Mouse (Mus musculus) layer of hippocampus, postnatal 36 days (tissue): ENCODE results near the gene Raph1. TPM values are rescaled to one million over a fixed set of nuclear protein-coding genes. Genes with fewer than 3 reads are reported as not detected.

Experiments
- DNase-seq, 2 experiments: peaks; one replicate each; pipeline ENCODE4 v3.0.0; 2022
- total RNA-seq, 2 experiments: library from RNA; stranded (reverse); gene quantifications; 2 replicates each; pipeline ENCODE4 v1.2.3; 2021

The Raph1 gene
- total RNA-seq: 10 to 100 TPM; 60.6 to 61.1 TPM

DNA sequence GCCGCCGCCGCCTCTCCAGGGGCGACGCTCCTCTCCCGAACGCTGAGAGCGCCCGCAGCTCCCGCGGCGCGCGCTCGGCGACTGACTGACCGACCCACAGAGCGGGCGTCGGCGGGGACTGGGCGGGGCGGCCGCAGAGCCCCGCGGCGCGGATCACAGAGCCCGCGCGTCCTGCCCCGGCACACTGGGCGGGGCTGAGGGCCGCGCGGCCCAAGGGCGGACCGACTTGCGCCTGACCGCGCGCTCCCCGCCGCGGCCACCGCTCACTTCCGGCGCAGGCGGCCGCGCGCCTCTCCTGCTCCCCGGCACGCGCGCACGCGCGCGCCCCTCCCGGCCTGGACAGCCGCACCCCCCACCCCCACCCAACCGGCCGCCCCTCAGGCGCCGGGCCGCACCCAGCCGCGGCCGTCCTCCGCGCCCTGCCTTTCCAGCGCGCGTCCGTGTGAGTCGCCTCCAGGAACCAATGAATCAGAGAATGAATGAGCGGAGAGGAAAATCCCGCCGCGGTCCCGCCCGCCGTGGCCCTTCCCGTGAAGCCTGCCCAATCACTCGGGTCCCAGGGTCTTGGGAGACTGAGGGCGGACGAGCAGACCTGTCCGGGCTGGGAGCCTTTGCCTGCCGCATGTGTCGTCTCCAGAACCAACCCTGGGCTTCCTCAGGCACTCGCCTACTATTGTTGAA lies at the start of gene Raph1:
Gene Raph1 (minus strand): TSS at position 474 of the 681 bp plus-strand sequence.
- DNase-seq: peak; percentile 67 to 73

GRCm38 (mm10) chr1:60615703-60616102 lies 48.8 kb upstream of the Raph1 start:
- DNase-seq: no peak

GRCm38 (mm10) chr1:60614902-60615301 lies 48.0 kb upstream of the Raph1 start:
- DNase-seq: no peak

DNA sequence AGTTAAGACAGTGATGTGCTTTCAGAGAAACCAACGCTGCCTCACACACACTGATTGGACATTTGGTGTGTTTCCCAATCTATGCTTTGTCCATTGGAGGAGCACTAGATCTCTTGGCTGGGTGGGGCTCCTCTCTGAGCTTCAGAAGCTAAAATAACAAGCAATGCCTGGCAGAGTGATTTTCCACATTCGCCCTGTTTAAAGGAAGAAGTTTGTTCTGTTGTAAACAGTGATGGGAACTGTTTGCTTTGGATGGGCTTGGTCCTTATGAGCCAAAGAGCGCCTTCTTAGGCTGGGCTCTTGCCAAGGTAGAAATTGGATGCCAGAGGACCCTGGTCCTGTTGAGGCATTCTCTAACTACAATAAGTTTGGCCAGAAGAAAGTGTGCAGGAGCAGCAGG lies 45.1 kb upstream of the Raph1 start:
- no peak for DNase-seq

DNA sequence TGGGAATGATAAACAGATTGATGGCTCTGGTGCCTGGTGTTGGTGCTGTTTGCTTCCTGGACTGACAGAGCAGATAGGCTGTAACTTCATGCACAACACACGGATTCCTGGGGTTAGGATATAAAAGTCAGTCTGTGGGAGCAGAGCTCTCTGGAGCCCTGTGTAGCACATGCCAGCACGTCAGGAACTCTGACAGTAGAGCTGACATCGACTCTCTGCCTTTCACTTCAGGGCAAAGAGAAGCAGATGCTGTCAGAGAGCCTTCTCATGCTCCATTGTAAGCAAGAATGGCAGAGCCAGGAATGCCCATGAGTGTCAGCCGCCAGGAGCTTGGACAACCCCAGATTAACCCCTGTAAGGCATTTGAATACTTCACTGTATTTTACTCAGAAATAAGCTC lies 43.7 kb upstream of the Raph1 start:
- DNase-seq: no peak

DNA sequence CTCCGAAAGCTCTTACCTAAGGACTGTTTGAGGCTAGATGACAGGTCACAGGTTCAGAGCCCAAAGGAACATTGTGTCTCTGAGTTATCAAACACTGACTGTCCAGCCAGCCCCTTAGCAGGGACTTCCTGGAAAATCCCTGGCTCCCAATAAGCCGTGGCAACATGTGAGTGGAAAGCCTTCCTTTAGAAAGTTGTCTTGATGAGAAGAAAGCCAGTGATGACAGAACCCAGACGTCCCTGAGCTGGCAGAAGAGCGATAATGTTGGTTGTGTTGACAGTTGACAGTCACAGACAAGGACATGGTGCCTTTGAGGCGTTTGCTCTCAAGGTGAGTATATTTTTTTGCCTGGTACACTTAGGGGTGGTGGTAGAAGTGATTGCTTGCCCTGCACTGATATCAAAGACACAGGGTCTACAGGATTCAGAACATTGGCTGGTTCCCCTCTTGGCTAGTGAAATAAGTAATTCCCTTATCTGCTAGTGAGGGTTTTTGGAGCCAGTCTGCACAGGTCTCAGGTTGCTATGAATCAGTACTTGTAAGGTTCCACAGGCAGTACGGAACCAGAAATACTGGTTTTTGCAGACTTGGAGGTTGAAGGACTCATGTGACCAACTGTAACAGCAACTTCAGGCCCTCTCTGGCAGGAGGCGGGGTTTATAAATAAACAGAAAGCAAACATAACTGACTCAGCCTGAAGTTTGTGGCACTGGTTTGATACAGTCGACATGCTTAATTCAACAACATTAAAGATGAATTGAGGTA lies 42.3 kb upstream of the Raph1 start:
- no peak for DNase-seq

GRCm38 (mm10) chr1:60604481-60605021 lies 37.6 kb upstream of the Raph1 start:
- DNase-seq: no peak

DNA sequence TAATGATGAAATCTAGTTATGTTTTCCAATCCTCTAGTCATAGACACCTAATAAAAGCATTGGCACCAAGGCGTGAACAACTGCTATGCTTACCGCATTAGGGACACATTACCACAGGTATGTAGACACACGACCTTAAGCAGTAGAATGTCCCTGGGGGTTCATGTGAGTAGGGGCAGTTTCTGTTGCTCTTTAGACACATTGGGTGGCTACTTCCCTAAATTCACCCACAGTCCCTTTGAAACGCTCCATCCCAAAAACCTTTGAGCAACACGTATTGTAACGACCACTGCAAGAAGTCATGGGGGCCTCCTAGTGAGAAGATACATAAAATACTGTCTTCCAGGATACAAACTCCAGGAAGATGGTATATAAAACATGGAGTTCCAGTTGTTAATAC lies 33.8 kb upstream of the Raph1 start:
- no peak for DNase-seq

- no peak for DNase-seq
These were observed 33.0 kb upstream of the Raph1 start for GRCm38 (mm10) chr1:60599926-60600325.

DNA sequence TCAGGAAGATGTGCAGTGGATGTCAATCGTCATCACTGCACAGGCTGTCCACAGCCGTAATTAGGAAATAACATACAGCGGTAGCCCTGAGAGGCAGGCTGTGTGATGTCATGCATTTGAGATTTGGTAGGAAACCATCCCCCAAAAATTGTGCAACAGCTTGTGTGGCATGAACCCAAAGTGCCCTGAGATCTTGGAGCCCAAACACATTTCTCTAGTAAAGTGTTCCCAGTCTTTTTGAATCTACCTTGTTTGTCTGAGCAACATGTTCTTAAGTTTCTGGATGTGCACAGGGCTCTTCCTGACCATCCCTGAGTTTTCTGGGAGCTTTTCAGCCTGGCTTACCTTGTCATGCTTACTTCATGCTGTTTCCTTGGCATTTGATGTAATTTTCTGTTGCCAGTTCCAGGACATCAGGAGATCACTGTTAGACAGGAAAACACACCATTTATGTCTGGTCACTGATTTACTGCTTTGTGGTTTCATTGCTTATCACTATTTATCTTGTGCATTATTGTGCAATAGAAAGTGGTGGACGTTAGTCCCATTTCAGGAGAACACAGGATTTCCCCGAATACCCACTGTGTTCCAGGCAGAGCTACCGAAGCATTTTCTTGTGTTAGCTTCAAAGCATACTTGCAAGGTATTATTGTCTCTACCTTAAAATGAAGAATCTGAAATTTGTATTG lies 32.3 kb upstream of the Raph1 start:
- no peak for DNase-seq

DNA sequence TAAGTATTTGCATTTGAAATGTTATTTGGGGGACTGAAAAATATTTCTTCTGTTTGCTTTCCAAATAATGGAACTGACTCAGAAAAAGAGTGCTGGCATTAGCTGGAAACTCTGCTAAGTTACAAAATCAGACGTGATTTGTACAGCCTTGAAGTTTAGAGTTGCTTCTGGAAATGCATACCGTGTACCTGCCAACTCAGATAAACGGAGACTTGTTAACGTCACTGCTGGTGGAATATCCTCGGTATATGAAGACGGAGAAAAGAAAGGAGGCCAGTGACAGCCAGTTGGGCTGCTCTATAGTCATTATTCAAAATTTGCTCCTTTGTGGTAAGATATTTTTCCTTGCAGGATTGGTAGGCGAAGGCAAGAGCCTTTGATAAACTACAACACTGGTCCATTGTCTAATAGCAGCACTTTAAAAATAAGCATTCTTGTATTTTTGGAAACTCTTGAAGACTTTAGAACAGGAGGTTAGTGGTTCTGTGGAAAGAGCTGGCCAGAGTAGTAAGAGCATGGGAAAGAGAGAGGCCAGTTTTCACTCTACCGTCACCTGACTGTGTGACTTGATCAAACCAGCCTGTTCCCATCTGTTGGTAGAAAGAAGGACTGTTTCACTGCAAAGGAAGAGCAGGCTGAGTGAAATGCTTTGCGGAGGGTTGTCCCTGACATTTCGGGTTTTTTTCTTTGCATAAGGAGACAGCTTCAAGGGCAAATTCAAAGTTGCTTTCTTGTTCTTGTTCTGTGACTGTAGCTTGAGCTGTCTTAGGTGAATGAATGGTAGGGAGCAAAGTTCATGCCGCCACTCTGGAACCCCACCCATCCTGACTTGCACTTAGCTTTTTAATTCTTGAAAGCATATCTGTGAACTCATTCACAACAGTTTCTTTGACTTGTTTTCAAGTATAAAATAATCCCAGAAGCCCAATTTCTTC lies 29.7 kb upstream of the Raph1 start:
- DNase-seq: no peak

DNA sequence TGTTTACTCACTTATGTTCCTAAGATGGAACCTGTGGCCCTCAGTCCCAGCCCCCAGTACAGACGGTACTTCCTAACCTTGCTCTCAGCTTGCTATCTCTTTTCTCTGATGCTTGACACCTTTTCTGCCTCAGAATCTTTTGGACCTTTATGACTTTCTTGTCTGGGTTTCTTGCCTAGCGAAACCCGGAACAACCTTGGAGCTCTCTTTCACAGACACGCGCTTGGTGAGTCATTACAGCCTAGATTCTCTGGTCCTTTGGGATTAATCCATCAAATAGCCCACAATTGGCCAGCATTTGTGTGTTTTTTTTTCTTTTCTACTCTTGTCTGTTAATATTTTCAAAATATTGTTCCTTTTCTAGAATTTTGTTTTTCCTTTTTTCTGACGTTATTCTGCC lies 26.2 kb upstream of the Raph1 start:
- no peak for DNase-seq

GRCm38 (mm10) chr1:60588887-60589629 lies 22.2 kb upstream of the Raph1 start:
- DNase-seq: no peak

- DNase-seq: no peak
These were observed 14.1 kb upstream of the Raph1 start for GRCm38 (mm10) chr1:60580990-60581389.

- no peak for DNase-seq
These were observed 13.0 kb upstream of the Raph1 start for GRCm38 (mm10) chr1:60579886-60580285.

DNA sequence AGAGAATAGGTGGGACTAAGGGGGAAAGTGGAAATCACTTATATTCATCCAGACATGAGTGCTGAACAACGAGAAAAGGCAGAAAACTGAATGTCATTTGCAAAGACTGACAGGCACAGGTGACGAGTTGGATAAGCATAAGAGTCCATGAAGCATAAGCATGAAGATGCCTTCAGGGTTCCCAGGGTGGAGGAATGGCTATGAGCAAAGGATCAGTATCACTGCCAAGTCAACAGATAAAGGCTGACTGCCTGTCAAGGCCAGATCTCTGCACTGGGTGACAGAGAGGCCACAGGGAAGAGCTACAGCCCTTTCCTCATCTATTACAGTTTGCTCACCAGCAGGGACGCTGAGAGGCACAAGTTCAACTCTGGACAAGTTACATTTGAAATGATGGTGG lies 5.8 kb upstream of the Raph1 start:
- DNase-seq: no peak

DNA sequence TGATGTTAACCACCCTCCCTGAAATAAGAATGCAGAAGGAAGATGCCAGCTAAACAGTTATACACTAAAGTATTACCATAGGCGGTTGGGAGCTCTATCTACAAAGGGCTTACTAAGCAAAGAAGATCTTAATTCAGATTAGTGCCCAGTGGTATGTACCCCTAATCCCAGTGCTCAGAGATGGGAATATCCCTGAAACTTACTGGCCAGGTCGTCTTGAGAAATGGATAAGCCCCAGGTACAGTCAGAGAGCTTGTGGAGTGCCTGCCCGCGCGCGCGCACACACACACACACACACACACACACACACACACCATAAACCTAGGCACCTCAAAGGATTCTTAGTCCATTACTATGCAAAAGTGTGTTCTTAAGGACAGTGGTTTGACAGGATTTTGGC lies 2.8 kb upstream of the Raph1 start:
- no peak for DNase-seq

DNA sequence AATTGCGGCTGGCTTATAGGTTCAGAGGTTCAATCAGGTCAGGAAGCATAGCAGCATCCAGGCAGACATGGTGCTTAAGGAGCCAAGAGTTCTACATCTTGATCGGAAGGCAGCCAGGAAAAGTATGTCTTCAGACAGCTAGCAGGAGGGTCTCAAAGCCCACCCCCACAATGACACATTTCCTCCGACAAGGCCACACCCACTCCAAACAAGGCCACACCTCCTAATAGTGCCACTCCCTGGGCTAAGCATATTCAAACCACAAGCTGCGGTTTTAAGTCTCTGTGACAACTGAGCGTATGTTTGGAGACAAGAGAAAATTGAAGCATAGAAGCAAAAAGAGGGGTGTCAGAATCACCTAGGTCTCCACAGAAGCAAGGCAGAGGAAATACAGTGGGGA lies 2.3 kb upstream of the Raph1 start:
- no peak for DNase-seq

DNA sequence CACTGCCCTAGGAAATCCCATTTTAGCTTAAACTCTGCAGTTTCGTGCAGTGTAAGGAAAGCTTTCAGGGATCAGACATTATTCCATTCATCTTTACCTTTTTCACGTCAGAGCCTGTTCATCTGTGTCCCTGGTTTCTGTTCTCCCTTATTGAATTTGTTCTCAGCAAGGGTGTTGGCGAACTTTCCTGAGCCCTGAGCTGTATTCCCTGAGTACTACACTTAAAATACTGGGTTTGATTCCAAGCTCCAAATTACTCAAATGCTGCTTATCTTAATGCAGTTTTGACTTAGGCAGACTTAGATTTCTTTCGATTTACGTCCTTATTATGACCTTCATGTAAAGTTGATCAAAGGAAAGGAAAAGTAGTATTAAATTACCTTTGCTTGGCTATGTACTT lies 417 bp upstream of the Raph1 start:
- DNase-seq: no peak

DNA sequence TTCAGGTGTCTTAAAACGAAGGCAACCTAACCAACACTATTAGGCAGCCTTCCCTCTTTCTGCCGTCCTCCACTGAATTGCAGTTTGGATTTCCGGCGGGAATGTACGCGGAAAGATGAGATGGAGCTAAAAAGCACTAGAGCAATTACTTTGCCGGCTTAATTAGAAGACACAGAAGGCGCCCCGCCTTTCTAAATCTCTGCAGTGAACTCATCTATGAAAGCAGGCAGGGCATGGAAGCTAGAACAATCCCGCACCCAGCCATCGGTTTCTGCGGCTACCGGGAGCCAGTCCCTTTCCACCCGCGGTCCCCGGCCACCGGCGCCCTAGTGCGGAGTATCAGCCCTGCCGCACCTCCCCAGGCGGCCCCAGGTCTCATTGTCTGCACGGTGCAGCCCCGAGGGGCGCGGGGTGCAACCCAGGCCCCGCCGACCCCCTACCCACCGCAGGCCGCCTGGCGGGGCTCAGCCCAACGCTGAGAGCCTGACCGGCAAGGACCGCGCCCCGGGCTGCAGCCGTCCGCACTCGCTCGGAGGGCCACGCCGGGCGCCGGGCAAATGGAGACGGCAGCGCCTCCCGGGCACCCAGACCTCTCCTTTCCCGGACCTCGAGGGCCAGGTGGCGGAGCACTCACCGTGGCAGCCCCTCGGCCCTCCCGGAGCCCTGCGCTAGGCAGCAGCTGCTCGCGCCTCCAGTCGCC lies 823 bp downstream of the Raph1 start:
- peak; percentile 57 to 58 for DNase-seq
